ENCODE assay signal across 8 mouse cellular contexts in the genomic region with DNA sequence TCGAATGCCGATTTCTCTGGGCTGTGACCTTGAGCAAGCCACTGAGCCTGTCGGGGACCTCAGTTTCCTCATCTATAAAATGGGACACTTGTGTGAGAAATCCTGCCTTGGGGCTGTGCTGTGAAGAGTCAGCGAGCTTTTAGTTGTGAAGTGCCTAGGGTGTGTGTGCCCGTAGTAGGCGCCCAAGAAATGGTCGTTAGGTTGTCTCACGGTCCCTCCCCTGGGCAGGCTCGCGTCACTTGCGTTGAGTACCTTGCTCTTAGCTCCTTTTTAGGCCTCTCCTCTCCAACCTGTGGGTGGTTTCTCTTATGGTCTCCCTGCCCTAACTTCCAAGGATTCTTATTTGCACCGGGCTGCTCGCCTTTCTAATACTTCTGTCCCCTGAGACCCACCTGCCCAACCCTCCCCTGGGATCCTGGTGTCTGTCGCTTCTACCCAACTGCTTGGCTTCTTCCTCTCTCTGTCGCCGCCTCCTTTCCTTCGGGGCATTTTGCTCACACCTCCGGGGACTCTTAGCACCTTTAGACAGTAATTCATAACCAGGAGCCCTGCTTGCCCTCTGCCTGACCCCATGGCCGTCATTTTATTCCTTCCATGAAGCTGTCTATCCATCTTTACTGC. TPM values are rescaled to one million over a fixed set of nuclear protein-coding genes. Genes with fewer than 3 reads are reported as not detected.
DNase-seq lines count a peak whose midpoint lies in the region; ATAC-seq lines count a peak whose summit lies in the region.

No protein-coding gene starts in this region.

- no peaks in the 10 kb centered on the region for H3K27me3 ChIP-seq in intestine, embryonic 15.5 days (replicated peaks)
- no peaks in the 10 kb centered on the region for H3K27me3 ChIP-seq in liver, embryonic 16.5 days (ENCODE audit: control insufficient read depth, insufficient read depth, low read depth, low read length)

- under 1% methylated on average over 19 of the region's 19 CpGs for WGBS in intestine, embryonic 15.5 days
- WGBS in liver, embryonic 16.5 days (ENCODE audit: insufficient replicate concordance): under 1% methylated on average over 19 of the region's 19 CpGs

- DNase-seq in thymus, postnatal 0 days (ENCODE audit: low spot score): peak; percentile 42
- DNase-seq in thymus, postnatal 4 days: no peak
- DNase-seq in c-Kit-positive CD71-positive TER-119-negative erythroid progenitor cells, embryonic 14.5 days (ENCODE audit: low read depth): peak; percentile 56
- peak; percentile 13 for DNase-seq in forelimb bud, embryonic 11.5 days (ENCODE audit: low read depth, low spot score)
- peak; percentile 69 for DNase-seq in naive thymus-derived CD4-positive, alpha-beta T cell, adult 2 months (ENCODE audit: low read depth)

- peak overlapping the region; percentile 68 for H3K4me2 ChIP-seq in intestine, embryonic 15.5 days (replicated peaks)
- H3K4me2 ChIP-seq in liver, embryonic 16.5 days (ENCODE audit: low read depth, low read length): peak overlapping the region; percentile 92

- H3K4me1 ChIP-seq in intestine, embryonic 15.5 days (replicated peaks): peaks cover 10% of the 10 kb centered on the region; the same call in 1 of the 2 replicates
- H3K4me1 ChIP-seq in liver, embryonic 16.5 days (ENCODE audit: control insufficient read depth, low read depth, low read length): peaks cover 32% of the 10 kb centered on the region

- H3K27ac ChIP-seq in intestine, embryonic 15.5 days: peak overlapping the region; percentile 93
- H3K27ac ChIP-seq in liver, embryonic 16.5 days (ENCODE audit: low read length): peak overlapping the region; percentile 89

- no peaks in the 10 kb centered on the region for H3K9me3 ChIP-seq in intestine, embryonic 15.5 days
- no peaks in the 10 kb centered on the region for H3K9me3 ChIP-seq in liver, embryonic 16.5 days (replicated peaks; ENCODE audit: control insufficient read depth, low read length)

- H3K36me3 ChIP-seq in intestine, embryonic 15.5 days: no peaks in the 10 kb centered on the region
- no peaks in the 10 kb centered on the region for H3K36me3 ChIP-seq in liver, embryonic 16.5 days (ENCODE audit: control insufficient read depth, insufficient read depth)

- peak overlapping the region; percentile 91 for H3K9ac ChIP-seq in intestine, embryonic 15.5 days
- peak overlapping the region; percentile 92 for H3K9ac ChIP-seq in liver, embryonic 16.5 days (ENCODE audit: low read depth, low read length)

- ATAC-seq in intestine, embryonic 15.5 days: peak; percentile 12
- ATAC-seq in liver, embryonic 16.5 days (ENCODE audit: low read depth): peak; percentile 12; the same call in 1 of the 2 replicates
- ATAC-seq in granulocyte monocyte progenitor cell, adult 5-6 weeks (replicated peaks; ENCODE audit: poor library complexity, severe bottlenecking): no peak

- peak overlapping the region; percentile 94 for H3K4me3 ChIP-seq in intestine, embryonic 15.5 days (replicated peaks)
- peak overlapping the region; percentile 96 for H3K4me3 ChIP-seq in liver, embryonic 16.5 days (ENCODE audit: low read depth, low read length)

RNA-seq across cellular contexts. Expression of a gene that starts 0.7 kb away (rescaled TPM):
- polyA plus RNA-seq in thymus, postnatal 0 days (2015; fragmentation: Nextera tagmentation; extraction: Ambion mirVana): 6.4 and 6.6 TPM in 2 replicates
- polyA plus RNA-seq in intestine, embryonic 15.5 days (2015; fragmentation: Nextera tagmentation; extraction: Ambion mirVana): 56.9 and 59.2 TPM in 2 replicates
- polyA plus RNA-seq in liver, embryonic 16.5 days (2015; fragmentation: Nextera tagmentation; extraction: Ambion mirVana): 18.8 and 19.9 TPM in 2 replicates
- total RNA-seq in granulocyte monocyte progenitor cell, adult 5-6 weeks (2014; fragmentation: Nextera tagmentation): 29.0 and 29.8 TPM in 2 replicates
- total RNA-seq in granulocyte monocyte progenitor cell, adult 5-6 weeks (2017): 25.2 and 25.4 TPM in 2 replicates
